Mouse (Mus musculus) neural tube, embryonic 14.5 days (tissue): Measurements from ENCODE around the gene Psen1. TPM values are rescaled to one million over a fixed set of nuclear protein-coding genes. Genes with fewer than 3 reads are reported as not detected.

Experiments
- ATAC-seq: fragments of 200-750 bp; cut with Nextera tagmentation; 2 replicates; pipeline ENCODE4 v1.8.0; 2017; ENCODE audit warnings: low read depth, mild to moderate bottlenecking, moderate TSS enrichment, moderate library complexity
- H3K27ac ChIP-seq: fragments of 300-500 bp; sonication (generic); 2 replicates; pipeline ENCODE4 v1.5.1; 2014; ENCODE audit warnings: low read depth, mild to moderate bottlenecking, control low read depth, low read length, moderate library complexity, mixed read lengths
- H3K27me3 ChIP-seq: fragments of 300-500 bp; sonication (generic); 2 replicates; pipeline ENCODE4 v1.6.1; 2014; ENCODE audit warnings: low read length; ENCODE audit not compliant: control insufficient read depth, insufficient read depth
- H3K36me3 ChIP-seq: fragments of 300-500 bp; sonication (generic); 2 replicates; pipeline ENCODE4 v1.6.1; 2014; ENCODE audit warnings: low read length, mixed read lengths; ENCODE audit not compliant: control insufficient read depth, insufficient read depth
- H3K4me1 ChIP-seq: fragments of 300-500 bp; sonication (generic); 2 replicates; pipeline ENCODE4 v1.6.1; 2014; ENCODE audit warnings: low read length; ENCODE audit not compliant: control insufficient read depth, insufficient read depth
- H3K4me2 ChIP-seq: fragments of 300-500 bp; sonication (generic); 2 replicates; pipeline ENCODE4 v1.6.1; 2014; ENCODE audit warnings: mild to moderate bottlenecking, low read depth, low read length, control low read depth
- H3K4me3 ChIP-seq: fragments of 300-500 bp; sonication (generic); 2 replicates; pipeline ENCODE4 v1.5.1; 2014; ENCODE audit warnings: low read depth, low read length, control low read depth, mixed read lengths
- H3K9ac ChIP-seq: fragments of 300-500 bp; sonication (generic); replicated peaks from 2 replicates; pipeline ENCODE4 v1.6.1; 2014; ENCODE audit warnings: low read depth, mild to moderate bottlenecking, control low read depth, low read length, mixed read lengths
- H3K9me3 ChIP-seq: fragments of 300-500 bp; sonication (generic); 2 replicates; pipeline ENCODE4 v1.6.1; 2016; ENCODE audit warnings: low read length; ENCODE audit not compliant: control insufficient read depth
- WGBS: fragments of 180-500 bp; shearing (Covaris S2); extraction: QIAGEN DNeasy Blood & Tissue Kit; methylation state at CpG from one replicate; pipeline ENCODE4 v1.1.7; 2014; 5-methylcytosine and 5-hydroxymethylcytosine counted together
- polyA plus RNA-seq: library from polyadenylated mRNA; unstranded; fragments of >200 nt; fragmentation: Nextera tagmentation; extraction: Ambion mirVana; gene quantifications from 2 replicates; pipeline ENCODE4 v1.2.1, GENCODE M21; 2014

Gene Psen1
- polyA plus RNA-seq, 1 experiment from 2014 or later: 81.5 TPM

- Histone ChIP-seq H3K9me3 (no peaks in the 10 kb centered on the region), H3K4me3 (no peak overlapping the region), H3K4me2 (no peak overlapping the region), H3K9ac (no peak overlapping the region), H3K4me1 (no peaks in the 10 kb centered on the region), H3K27me3 (no peaks in the 10 kb centered on the region), H3K27ac (no peak overlapping the region), H3K36me3 (0 out of 2 replicates have a peak, but pooled peaks cover 4% of the 10 kb centered on the region)
- no peak for ATAC-seq
- WGBS: 73% methylated on average over 5 of the region's 5 CpGs
These were observed 53.8 kb downstream of the Psen1 start for GRCm38 (mm10) chr12:83741722-83742121.

GRCm38 (mm10) chr12:83742834-83743233 is 54.9 kb downstream of the Psen1 start:
- 84% methylated on average over 4 of the region's 4 CpGs for WGBS
- H3K9ac ChIP-seq: no peak overlapping the region

DNA sequence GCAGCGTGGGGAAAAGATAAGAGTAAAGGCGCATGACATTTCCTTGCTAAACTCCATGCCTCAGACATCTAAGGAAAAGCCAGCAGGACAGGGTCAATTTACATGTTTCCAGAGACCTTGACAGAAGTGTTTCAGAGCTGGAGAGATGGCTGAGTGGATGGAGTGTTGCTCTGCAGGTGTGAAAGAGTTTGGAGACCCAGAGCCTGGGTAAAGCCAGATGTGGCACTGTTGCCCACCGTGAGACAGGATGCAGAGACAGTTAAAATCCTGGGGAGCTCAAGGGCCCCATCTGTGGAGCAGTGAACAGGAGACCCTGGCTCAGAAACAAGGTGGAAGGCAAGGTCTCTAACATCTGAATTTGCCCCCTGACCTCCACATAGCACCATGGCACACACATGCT is 55.8 kb downstream of the Psen1 start:
- Histone ChIP-seq H3K9ac (no peak overlapping the region), H3K4me1 (no peaks in the 10 kb centered on the region), H3K36me3 (no peaks in the 10 kb centered on the region), H3K27me3 (no peaks in the 10 kb centered on the region), H3K9me3 (no peaks in the 10 kb centered on the region), H3K4me2 (no peak overlapping the region), H3K4me3 (no peak overlapping the region), H3K27ac (no peak overlapping the region)
- no peak for ATAC-seq
- 75% methylated on average over 3 of the region's 3 CpGs for WGBS

More at GRCm38 (mm10) chr12:83742834-83743233, 54.9 kb downstream of the Psen1 start:
- no peak for ATAC-seq
- no peak overlapping the region for H3K4me3 ChIP-seq
- H3K27ac ChIP-seq: no peak overlapping the region
- H3K4me1 ChIP-seq: no peaks in the 10 kb centered on the region
- no peaks in the 10 kb centered on the region for H3K27me3 ChIP-seq
- no peaks in the 10 kb centered on the region for H3K36me3 ChIP-seq
- no peaks in the 10 kb centered on the region for H3K9me3 ChIP-seq
- no peak overlapping the region for H3K4me2 ChIP-seq

DNA sequence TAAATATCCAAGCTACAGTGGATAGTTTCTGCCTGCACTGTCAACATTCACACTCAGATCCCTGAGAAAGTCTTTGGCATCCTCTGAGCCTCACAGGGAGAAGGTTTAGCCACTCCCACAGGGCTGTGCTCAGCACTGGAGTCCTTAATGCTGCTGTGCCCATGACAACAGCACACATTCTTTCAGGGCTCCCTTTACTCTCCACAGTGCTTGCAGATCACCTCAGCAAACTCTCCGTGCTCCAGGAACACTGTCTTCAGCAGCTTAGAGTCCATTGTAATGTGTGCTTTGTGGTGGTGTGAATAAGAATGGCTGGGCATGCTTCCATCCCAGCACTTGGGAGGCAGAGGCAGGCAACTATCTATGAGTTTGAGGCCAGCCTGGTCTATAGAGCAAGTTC is 61.2 kb downstream of the Psen1 start:
- no peak for ATAC-seq
- H3K36me3 ChIP-seq: no peaks in the 10 kb centered on the region
- H3K27me3 ChIP-seq: no peaks in the 10 kb centered on the region
- H3K9ac ChIP-seq: no peak overlapping the region
- no peak overlapping the region for H3K27ac ChIP-seq
- H3K4me3 ChIP-seq: no peak overlapping the region
- no peaks in the 10 kb centered on the region for H3K9me3 ChIP-seq
- H3K4me1 ChIP-seq: no peaks in the 10 kb centered on the region
- WGBS: 61% methylated on average over 1 of the region's 1 CpGs
- H3K4me2 ChIP-seq: no peak overlapping the region

GRCm38 (mm10) chr12:83752495-83752894 is 64.5 kb downstream of the Psen1 start:
- H3K4me3 ChIP-seq: no peak overlapping the region
- no peaks in the 10 kb centered on the region for H3K9me3 ChIP-seq
- whole genome bisulfite sequencing: 53% methylated on average over 2 of the region's 2 CpGs
- no peak overlapping the region for H3K4me2 ChIP-seq
- no peaks in the 10 kb centered on the region for H3K36me3 ChIP-seq
- no peaks in the 10 kb centered on the region for H3K4me1 ChIP-seq
- no peaks in the 10 kb centered on the region for H3K27me3 ChIP-seq
- H3K27ac ChIP-seq: no peak overlapping the region
- no peak overlapping the region for H3K9ac ChIP-seq
- ATAC-seq: no peak

- no peak overlapping the region for H3K4me3 ChIP-seq
- H3K36me3 ChIP-seq: no peaks in the 10 kb centered on the region
- WGBS: 70% methylated on average over 10 of the region's 10 CpGs
- H3K4me1 ChIP-seq: peaks cover 5% of the 10 kb centered on the region
- H3K27me3 ChIP-seq: no peaks in the 10 kb centered on the region
- H3K4me2 ChIP-seq: no peak overlapping the region
- no peak overlapping the region for H3K9ac ChIP-seq
- no peak overlapping the region for H3K27ac ChIP-seq
- no peak for ATAC-seq
- no peaks in the 10 kb centered on the region for H3K9me3 ChIP-seq
These were observed 70.8 kb downstream of the Psen1 start for GRCm38 (mm10) chr12:83758735-83759134.

DNA sequence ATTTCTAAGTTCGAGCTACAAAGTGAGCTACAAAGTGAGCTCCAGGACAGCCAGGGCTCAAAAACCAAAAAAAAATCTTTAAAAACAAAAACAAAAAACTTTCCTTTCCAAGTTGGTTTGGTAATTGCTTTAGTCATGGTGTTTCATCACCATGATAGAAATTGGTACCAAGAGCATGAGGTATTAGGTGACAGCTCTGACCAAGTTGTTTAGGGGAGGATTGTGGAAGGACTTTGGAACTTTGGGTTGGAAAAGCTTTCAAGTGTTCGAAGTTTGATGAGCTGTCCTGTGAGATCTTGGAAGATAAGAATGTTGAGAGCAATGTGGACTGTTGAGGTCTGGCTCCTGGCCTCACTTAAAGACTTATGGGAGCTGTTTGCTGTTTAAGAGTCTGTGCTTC is 72.2 kb downstream of the Psen1 start:
- H3K36me3 ChIP-seq: no peaks in the 10 kb centered on the region
- no peak overlapping the region for H3K9ac ChIP-seq
- no peak overlapping the region for H3K4me2 ChIP-seq
- H3K4me3 ChIP-seq: no peak overlapping the region
- no peaks in the 10 kb centered on the region for H3K9me3 ChIP-seq
- H3K4me1 ChIP-seq: peaks cover 5% of the 10 kb centered on the region
- no peak overlapping the region for H3K27ac ChIP-seq
- WGBS: 94% methylated on average over 2 of the region's 2 CpGs
- ATAC-seq: no peak
- H3K27me3 ChIP-seq: no peaks in the 10 kb centered on the region

GRCm38 (mm10) chr12:83762706-83763105 is 74.8 kb downstream of the Psen1 start:
- whole genome bisulfite sequencing: 28% methylated on average over 4 of the region's 4 CpGs
- no peak overlapping the region for H3K4me3 ChIP-seq
- peaks cover 5% of the 10 kb centered on the region for H3K4me1 ChIP-seq
- no peaks in the 10 kb centered on the region for H3K9me3 ChIP-seq
- no peak overlapping the region for H3K9ac ChIP-seq
- no peaks in the 10 kb centered on the region for H3K27me3 ChIP-seq
- H3K36me3 ChIP-seq: no peaks in the 10 kb centered on the region
- H3K27ac ChIP-seq: no peak overlapping the region
- H3K4me2 ChIP-seq: no peak overlapping the region
- ATAC-seq: no peak

GRCm38 (mm10) chr12:83763311-83764043 is 75.5 kb downstream of the Psen1 start, which contains the start of gene Papln:
TSS of gene Papln (plus strand) at chr12:83763634.
- H3K9ac ChIP-seq: 0 out of 2 replicates have a peak within 1 kb of the TSS, but pooled peaks have one; percentile 18
- H3K4me1 ChIP-seq: peaks cover 5% of the 10 kb centered on the region
- ATAC-seq: peak; percentile 61
- 21% methylated on average over 30 of the region's 31 CpGs for WGBS
- H3K4me2 ChIP-seq: peak within 1 kb of the TSS; percentile 49
- peak within 1 kb of the TSS; percentile 10; the same call in 1 of the 2 replicates for H3K4me3 ChIP-seq
- no peak within 1 kb of the TSS for H3K27ac ChIP-seq
- H3K36me3 ChIP-seq: no peaks in the 10 kb centered on the region
- H3K9me3 ChIP-seq: no peaks in the 10 kb centered on the region
- H3K27me3 ChIP-seq: no peaks in the 10 kb centered on the region
